Mouse (Mus musculus) heart, postnatal 25 days (tissue): ENCODE measurements around the gene Ncaph. TPM values are rescaled to one million over a fixed set of nuclear protein-coding genes. Genes with fewer than 3 reads are reported as not detected.
"Not testable (repeated sequence)": the region's sequence is repeated elsewhere in the genome, so short reads cannot be mapped to it uniquely, and the experiment has no call there.

Source experiments
- DNase-seq: peaks from one replicate; pipeline ENCODE4 v3.0.0; 2022; ENCODE audit warnings: low spot score
- intact Hi-C: fragments of 180-260 bp; cut with DNase I; formaldehyde crosslinking; loops from one replicate; pipeline ENCODE4 v1.15.1; 2025
- total RNA-seq, 2 experiments: library from RNA; stranded (reverse); gene quantifications; 2 replicates each; pipeline ENCODE4 v1.2.3; 2021

Gene Ncaph
- total RNA-seq = 1 to 10 TPM; 1.4 to 2.3 TPM

GRCm38 (mm10) chr2:127133621-127134461 lies at the start of gene Ncaph:
TSS of gene Ncaph (minus strand) at chr2:127133954.
- intact Hi-C loops = no loop called here
- DNase-seq = peak; percentile 86

DNA sequence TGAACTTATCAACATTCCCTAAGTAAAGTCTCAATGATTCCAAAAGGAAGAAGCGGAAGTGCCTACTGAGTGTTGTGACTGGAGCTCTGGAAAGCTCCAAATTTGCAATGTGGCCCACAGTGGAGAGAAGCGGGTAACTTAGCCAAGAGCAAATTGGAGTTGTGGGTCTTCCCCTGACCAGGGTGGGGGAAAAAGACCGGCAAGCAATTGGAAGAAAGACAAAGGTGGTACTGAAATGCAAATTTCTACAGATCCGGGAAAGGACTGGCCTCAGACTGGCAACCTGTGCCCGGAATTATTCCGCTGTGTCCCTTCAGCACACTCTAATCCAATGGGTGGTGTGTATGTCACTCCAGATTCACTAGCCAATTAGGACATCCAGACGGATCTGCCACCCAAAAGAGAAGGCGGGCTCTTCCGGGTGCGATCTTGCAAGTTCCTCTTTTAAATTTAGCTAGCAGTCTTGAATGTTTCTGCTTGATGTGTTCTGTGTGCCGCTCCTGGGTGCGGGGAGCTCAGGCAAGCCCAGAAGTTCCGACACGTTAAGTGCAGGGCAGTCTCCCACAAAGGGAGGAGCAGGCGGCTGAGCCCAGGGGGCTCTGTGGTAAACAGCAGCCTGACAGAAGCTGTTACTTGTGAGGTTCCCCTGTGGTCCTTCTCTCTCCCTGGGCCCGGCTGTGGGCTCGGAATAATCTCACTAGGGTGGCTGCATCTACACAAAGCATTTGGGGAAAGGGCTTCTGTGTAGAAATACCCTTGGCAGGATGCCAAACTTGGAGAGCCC lies 49.0 kb upstream of the Ncaph start:
- intact Hi-C loops = no loop called here
- DNase-seq = peak; percentile 79

- not testable (repeated sequence) for DNase-seq
- intact Hi-C loops = loop anchor here (1.0 to 2.0 kb wide), 2 partner anchors 39 to 175 kb away; no protein-coding TSS in a partner anchor
These were observed 32.5 kb upstream of the Ncaph start for GRCm38 (mm10) chr2:127166261-127166660.

DNA sequence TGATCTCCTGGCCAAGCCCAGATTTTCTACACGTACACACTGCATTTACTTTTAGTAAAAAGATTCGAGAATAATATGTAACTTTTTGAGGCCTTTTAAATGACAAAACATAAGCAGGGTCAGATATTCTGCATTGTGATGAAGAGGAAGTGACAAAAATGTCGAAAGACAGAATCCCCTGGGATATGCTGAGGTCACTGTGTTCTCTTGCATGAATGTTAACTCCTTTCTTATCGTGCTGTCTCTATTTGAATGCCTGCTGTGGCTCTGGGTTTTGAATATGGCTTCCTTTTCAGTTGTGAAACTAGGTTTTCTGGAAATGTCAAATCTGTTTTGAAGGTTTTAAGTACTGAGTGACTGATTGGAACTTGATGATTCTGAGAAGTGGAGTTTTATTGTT lies 31.9 kb upstream of the Ncaph start:
- intact Hi-C loops = loop anchor here (1.0 to 2.0 kb wide), 2 partner anchors 40 to 175 kb away; no protein-coding TSS in a partner anchor
- no peak for DNase-seq

- no peak for DNase-seq
- intact Hi-C loops = no loop called here
These were observed 11.9 kb upstream of the Ncaph start for GRCm38 (mm10) chr2:127145699-127146098.

GRCm38 (mm10) chr2:127143158-127144063 lies 9.7 kb upstream of the Ncaph start, which contains the start of gene Itpripl1:
TSS of gene Itpripl1 (minus strand) at chr2:127143442.
- peak; percentile 81 for DNase-seq
- intact Hi-C loops = loop anchor here (5.0 kb wide), 1 partner anchor 71 kb away; the partner anchor contains the start of gene Blvra

GRCm38 (mm10) chr2:127142577-127143157 lies 8.9 kb upstream of the Ncaph start:
- intact Hi-C loops = loop anchor here (5.0 kb wide), 1 partner anchor 70 kb away; the partner anchor contains the start of gene Blvra
- DNase-seq = no peak

- intact Hi-C loops = loop anchor here (5.0 kb wide), 1 partner anchor 70 kb away; the partner anchor contains the start of gene Blvra
- DNase-seq = no peak
These were observed 8.3 kb upstream of the Ncaph start for GRCm38 (mm10) chr2:127142031-127142430.

GRCm38 (mm10) chr2:127140011-127140410 lies 6.3 kb upstream of the Ncaph start:
- no peak for DNase-seq

GRCm38 (mm10) chr2:127139605-127140004 lies 5.9 kb upstream of the Ncaph start:
- intact Hi-C loops = loop anchor here (5.0 kb wide), 1 partner anchor 67 kb away; the partner anchor contains the start of gene Blvra
- no peak for DNase-seq

More at GRCm38 (mm10) chr2:127140011-127140410, 6.3 kb upstream of the Ncaph start:
- intact Hi-C loops = loop anchor here (5.0 kb wide), 1 partner anchor 68 kb away; the partner anchor contains the start of gene Blvra

GRCm38 (mm10) chr2:127139094-127139493 lies 5.3 kb upstream of the Ncaph start:
- peak; percentile 46 for DNase-seq

DNA sequence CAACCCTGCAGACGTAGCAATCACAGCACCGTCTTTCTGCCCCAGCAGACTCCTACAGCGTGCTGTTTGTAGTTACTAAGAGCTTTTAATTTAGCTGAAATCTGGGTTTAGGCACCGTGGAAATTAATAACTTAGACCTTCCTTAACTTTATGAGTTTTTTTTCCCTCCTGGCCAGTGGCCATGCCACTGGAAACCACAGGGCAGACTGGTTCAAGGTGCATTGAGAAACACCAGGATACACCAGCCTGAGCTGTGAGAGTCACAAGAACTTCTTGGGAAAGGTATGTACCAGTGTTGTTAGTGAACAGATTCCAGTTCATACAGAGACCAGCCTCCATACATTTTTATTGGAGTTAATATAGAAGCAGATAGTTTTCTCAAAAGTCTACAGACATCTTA lies 4.7 kb upstream of the Ncaph start:
- intact Hi-C loops = no loop called here
- DNase-seq = no peak

More at GRCm38 (mm10) chr2:127139094-127139493, 5.3 kb upstream of the Ncaph start:
- intact Hi-C loops = no loop called here

DNA sequence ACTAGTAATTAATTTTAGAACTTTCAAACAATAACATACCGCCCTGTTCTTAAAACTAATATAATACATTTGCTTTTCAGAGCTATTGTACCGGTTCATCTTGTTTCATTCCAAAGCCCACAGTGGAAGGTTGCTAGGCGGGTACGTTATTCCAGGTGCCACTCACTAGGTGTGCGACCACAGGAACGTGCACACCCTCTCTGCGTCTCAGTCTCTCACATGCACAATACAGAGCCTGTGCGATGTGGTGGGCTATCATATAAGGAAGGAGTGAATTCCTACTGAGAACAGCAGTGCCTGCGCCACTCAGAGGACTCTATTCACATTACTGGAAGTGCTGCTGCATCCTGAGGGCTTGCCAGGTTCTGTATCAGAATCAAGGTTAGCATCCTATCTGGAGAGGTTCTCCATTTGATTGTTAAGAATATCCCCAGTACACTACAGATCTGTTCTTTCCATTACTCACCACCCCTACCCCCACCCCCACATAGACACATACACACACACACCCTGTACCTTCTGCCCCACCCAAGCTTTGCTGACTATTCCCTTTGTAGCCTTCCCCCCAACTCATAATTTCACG lies 4.2 kb upstream of the Ncaph start:
- intact Hi-C loops = no loop called here

DNA sequence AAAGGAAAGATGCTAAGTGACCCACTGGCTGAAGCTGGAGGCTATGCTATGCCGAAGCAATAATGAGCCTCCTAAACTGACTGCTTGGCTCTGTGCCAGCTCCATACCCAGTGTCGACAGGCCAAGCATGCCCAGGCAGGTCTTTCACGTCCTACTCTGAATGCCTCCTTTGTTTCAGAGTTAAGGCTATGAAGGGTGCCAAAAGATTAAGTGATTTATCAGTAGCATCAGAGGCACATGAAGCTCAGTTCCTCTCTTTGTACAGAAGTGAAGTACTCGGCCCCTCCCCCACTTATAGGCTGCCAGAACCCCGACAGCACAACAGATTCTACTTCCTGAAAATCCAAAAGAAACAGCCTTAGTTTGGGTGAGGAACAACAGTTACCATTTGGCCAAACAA lies 3.2 kb upstream of the Ncaph start:
- DNase-seq = peak; percentile 15
- intact Hi-C loops = no loop called here

More for the DNA sequence above, 4.2 kb upstream of the Ncaph start:
- no peak for DNase-seq

- DNase-seq, intact Hi-C loops: not testable (repeated sequence)
These were observed 1.5 kb upstream of the Ncaph start for GRCm38 (mm10) chr2:127135255-127135654.

DNA sequence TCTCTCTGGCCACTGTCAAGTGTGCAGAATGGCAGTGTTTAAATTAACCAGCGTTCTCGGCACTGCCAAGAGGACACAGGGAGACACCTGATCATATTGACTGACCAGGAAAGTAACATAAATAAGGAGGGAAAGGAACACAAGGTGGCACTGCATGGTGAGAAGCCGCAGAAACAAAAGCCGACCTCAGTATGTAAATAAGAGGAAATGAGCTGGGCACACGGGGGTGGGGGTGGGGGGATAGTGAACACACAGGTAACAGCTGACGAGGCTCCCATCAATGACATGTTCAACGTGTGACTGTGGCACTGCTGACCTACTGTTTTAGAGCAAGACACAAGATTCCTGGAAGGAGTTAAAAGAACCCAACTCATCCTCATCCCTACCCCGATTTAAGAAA lies 2.4 kb downstream of the Ncaph start:
- intact Hi-C loops = no loop called here
- DNase-seq = no peak

DNA sequence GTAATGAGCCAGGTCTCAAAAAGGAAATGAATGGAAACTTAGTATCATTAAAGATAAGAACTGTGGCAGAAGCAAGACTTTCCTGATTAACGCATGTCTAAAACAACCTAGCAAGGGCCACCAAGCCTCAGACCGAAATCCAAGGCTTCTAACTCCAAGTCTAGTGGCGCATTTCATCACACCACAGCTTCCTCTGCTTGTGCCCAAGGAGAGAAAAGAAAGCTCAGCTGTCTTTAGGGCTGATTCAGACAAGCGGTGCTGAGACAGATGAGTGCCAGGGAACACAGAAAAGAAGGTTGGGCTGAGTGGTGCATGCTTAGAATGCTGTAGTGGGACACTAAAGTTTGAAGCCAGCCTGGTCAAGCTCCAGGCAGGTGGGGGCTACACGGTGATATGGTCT lies 4.8 kb downstream of the Ncaph start:
- intact Hi-C loops = no loop called here
- DNase-seq = no peak

DNA sequence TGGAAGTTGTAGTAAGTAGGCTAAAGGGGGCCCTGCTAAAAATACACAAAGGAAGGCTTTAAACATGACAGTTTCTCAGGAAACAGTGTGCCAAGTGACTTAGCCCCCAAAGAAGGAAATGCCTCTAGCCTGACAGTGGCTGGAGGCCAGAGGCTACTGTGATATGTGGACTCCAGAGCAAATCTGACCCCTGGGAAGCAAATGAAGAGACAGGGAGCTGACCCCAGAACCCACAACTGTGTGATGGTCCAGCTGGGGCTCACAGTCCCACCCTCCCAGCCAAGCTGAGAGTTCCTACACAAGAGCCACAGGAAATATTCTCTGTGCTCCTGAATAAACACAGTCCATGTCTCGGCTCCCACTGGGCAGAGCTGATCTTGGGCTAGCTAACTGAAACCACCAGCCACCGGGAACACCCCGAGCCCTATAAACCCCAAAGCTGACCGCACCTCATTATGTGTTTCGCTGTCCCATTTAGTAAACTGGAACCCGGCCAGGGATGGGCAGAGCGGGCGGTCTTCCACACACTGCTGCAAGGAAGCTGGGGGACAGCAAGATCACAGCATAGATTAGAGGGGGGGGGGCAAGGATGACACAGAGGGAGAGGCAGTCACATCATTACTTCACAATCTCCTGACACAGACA lies 12.0 kb downstream of the Ncaph start:
- intact Hi-C loops = no loop called here
- DNase-seq = peak; percentile 3
